Mouse (Mus musculus) kidney, postnatal 0 days (tissue): Measurements from ENCODE around the gene Mthfd1l. TPM values are rescaled to one million over a fixed set of nuclear protein-coding genes. Genes with fewer than 3 reads are reported as not detected.
A peak's percentile ranks its signal among the peaks of the same experiment; 100 is the strongest.

ENCODE experiments used
- ATAC-seq: fragments of 200-750 bp; cut with Nextera tagmentation; replicated peaks from 2 replicates; pipeline ENCODE4 v1.8.0; 2017; ENCODE audit warnings: low read depth, moderate number of reproducible peaks, moderate TSS enrichment, moderate library complexity; ENCODE audit not compliant: low FRiP score
- DNase-seq: peaks from one replicate; pipeline ENCODE4 v3.0.0-alpha.2; 2016; ENCODE audit warnings: low spot score
- H3K27ac ChIP-seq: fragments of 300-500 bp; sonication (generic); 2 replicates; pipeline ENCODE4 v1.5.1; 2014; ENCODE audit warnings: mild to moderate bottlenecking
- H3K27me3 ChIP-seq: fragments of 300-500 bp; sonication (generic); 2 replicates; pipeline ENCODE4 v1.6.1; 2014; ENCODE audit warnings: low read length, mixed read lengths; ENCODE audit not compliant: insufficient read depth
- H3K36me3 ChIP-seq: fragments of 300-500 bp; sonication (generic); 2 replicates; pipeline ENCODE4 v1.6.1; 2014; ENCODE audit warnings: low read length, mixed read lengths; ENCODE audit not compliant: insufficient read depth
- H3K4me1 ChIP-seq: fragments of 300-500 bp; sonication (generic); replicated peaks from 2 replicates; pipeline ENCODE4 v1.6.1; 2014; ENCODE audit warnings: antibody characterized with exemption, low read length, mixed read lengths; ENCODE audit not compliant: insufficient read depth
- H3K4me2 ChIP-seq: fragments of 300-500 bp; sonication (generic); 2 replicates; pipeline ENCODE4 v1.6.1; 2014; ENCODE audit warnings: mild to moderate bottlenecking, low read length, moderate library complexity, mixed read lengths
- H3K4me3 ChIP-seq: fragments of 300-500 bp; sonication (generic); replicated peaks from 2 replicates; pipeline ENCODE4 v1.5.1; 2014; ENCODE audit warnings: low read depth, low read length
- H3K9ac ChIP-seq: fragments of 300-500 bp; sonication (generic); 2 replicates; pipeline ENCODE4 v1.6.1; 2014; ENCODE audit warnings: low read depth, low read length
- H3K9me3 ChIP-seq: fragments of 300-500 bp; sonication (generic); replicated peaks from 2 replicates; pipeline ENCODE4 v1.6.1; 2016; ENCODE audit warnings: low read length, inconsistent platforms, mixed read lengths
- CTCF ChIP-seq: IDR thresholded peaks from 2 replicates; pipeline ENCODE4 v1.5.1; 2016; ENCODE audit warnings: antibody characterized with exemption, low read depth, mild to moderate bottlenecking, moderate library complexity
- WGBS: fragments of 180-500 bp; shearing (Covaris S2); extraction: QIAGEN DNeasy Blood & Tissue Kit; methylation state at CpG from one replicate; pipeline ENCODE4 v1.1.7; 2014; 5-methylcytosine and 5-hydroxymethylcytosine counted together
- polyA plus RNA-seq: library from polyadenylated mRNA; unstranded; fragments of >200 nt; fragmentation: Nextera tagmentation; extraction: Ambion mirVana; gene quantifications from 2 replicates; pipeline ENCODE4 v1.2.1, GENCODE M21; 2015

Mthfd1l gene
- polyA plus RNA-seq, 1 experiment from 2014 or later = 9.1 TPM

- Histone ChIP-seq H3K4me2 (no peak overlapping the region), H3K36me3 (no peaks in the 10 kb centered on the region), H3K27me3 (no peaks in the 10 kb centered on the region), H3K4me1 (peaks cover 25% of the 10 kb centered on the region), H3K27ac (peak overlapping the region; percentile 62), H3K9me3 (no peaks in the 10 kb centered on the region), H3K9ac (0 out of 2 replicates have a peak overlapping the region, but pooled peaks have one; percentile 20), H3K4me3 (no peak overlapping the region)
- ATAC-seq (no peak), DNase-seq (no peak)
- 67% methylated on average over 8 of the region's 8 CpGs for WGBS
- no peak for TF ChIP-seq CTCF
These were observed 153.6 kb downstream of the Mthfd1l start for GRCm38 (mm10) chr10:4126335-4127012.

- no peaks in the 10 kb centered on the region for H3K36me3 ChIP-seq
- TF ChIP-seq CTCF = no peak
- H3K4me2 ChIP-seq = peak overlapping the region; percentile 25; the same call in 1 of the 2 replicates
- DNase-seq (peak; percentile 91), ATAC-seq (peak; percentile 77)
- peak overlapping the region; percentile 85 for H3K27ac ChIP-seq
- H3K9ac ChIP-seq = no peak overlapping the region
- H3K4me1 ChIP-seq = peaks cover 30% of the 10 kb centered on the region
- no peaks in the 10 kb centered on the region for H3K9me3 ChIP-seq
- no peaks in the 10 kb centered on the region for H3K27me3 ChIP-seq
- no peak overlapping the region for H3K4me3 ChIP-seq
- WGBS = 29% methylated on average over 10 of the region's 10 CpGs
These were observed 155.5 kb downstream of the Mthfd1l start for GRCm38 (mm10) chr10:4128411-4128810.

DNA sequence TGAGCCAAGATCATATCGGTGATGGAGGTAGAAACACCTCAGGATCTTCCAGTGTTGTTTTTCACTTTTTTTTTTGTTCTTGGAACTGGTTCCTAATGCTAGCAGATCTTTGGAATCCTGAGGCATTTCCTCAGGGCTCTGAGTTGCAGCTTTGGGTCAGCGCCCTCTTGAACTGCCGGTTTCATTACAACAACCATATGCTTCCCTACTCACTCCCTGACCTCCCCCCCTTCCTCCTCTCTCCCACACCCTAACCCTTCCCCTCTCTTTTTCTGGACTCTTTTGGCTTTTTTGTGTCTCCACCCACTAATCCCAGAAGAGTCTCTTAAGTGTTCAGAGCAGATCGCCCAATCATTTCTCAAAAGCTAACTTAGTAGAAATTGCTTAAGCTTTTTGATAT, 156.0 kb downstream of the Mthfd1l start:
- Histone ChIP-seq H3K9me3 (no peaks in the 10 kb centered on the region), H3K9ac (no peak overlapping the region), H3K4me2 (peak overlapping the region; percentile 25; the same call in 1 of the 2 replicates), H3K27me3 (no peaks in the 10 kb centered on the region), H3K4me3 (no peak overlapping the region), H3K4me1 (peaks cover 30% of the 10 kb centered on the region), H3K36me3 (no peaks in the 10 kb centered on the region), H3K27ac (peak overlapping the region; percentile 85)
- no peak for TF ChIP-seq CTCF
- 24% methylated on average over 4 of the region's 4 CpGs for WGBS
- DNase-seq (peak; percentile 95), ATAC-seq (peak; percentile 45)

GRCm38 (mm10) chr10:4129461-4129860, 156.5 kb downstream of the Mthfd1l start:
- Histone ChIP-seq H3K4me3 (no peak overlapping the region), H3K27me3 (no peaks in the 10 kb centered on the region), H3K4me2 (no peak overlapping the region), H3K27ac (peak overlapping the region; percentile 85), H3K36me3 (no peaks in the 10 kb centered on the region), H3K4me1 (peaks cover 30% of the 10 kb centered on the region), H3K9ac (no peak overlapping the region), H3K9me3 (no peaks in the 10 kb centered on the region)
- no peak for ATAC-seq
- 61% methylated on average over 8 of the region's 8 CpGs for WGBS
- TF ChIP-seq CTCF = no peak
- peak; percentile 76 for DNase-seq

- no peaks in the 10 kb centered on the region for H3K27me3 ChIP-seq
- no peaks in the 10 kb centered on the region for H3K9me3 ChIP-seq
- 79% methylated on average over 11 of the region's 11 CpGs for WGBS
- no peak for TF ChIP-seq CTCF
- no peaks in the 10 kb centered on the region for H3K36me3 ChIP-seq
- H3K9ac ChIP-seq = no peak overlapping the region
- H3K4me2 ChIP-seq = no peak overlapping the region
- peak overlapping the region; percentile 65 for H3K27ac ChIP-seq
- no peak overlapping the region for H3K4me3 ChIP-seq
- ATAC-seq (no peak), DNase-seq (no peak)
- peaks cover 30% of the 10 kb centered on the region for H3K4me1 ChIP-seq
These were observed 157.2 kb downstream of the Mthfd1l start for GRCm38 (mm10) chr10:4130034-4130607.

GRCm38 (mm10) chr10:4132735-4133134, 159.8 kb downstream of the Mthfd1l start:
- Histone ChIP-seq H3K4me1 (peaks cover 23% of the 10 kb centered on the region), H3K4me2 (no peak overlapping the region), H3K27me3 (no peaks in the 10 kb centered on the region), H3K27ac (no peak overlapping the region), H3K4me3 (no peak overlapping the region), H3K9ac (no peak overlapping the region), H3K36me3 (no peaks in the 10 kb centered on the region), H3K9me3 (no peaks in the 10 kb centered on the region)
- 53% methylated on average over 7 of the region's 7 CpGs for WGBS
- ATAC-seq (no peak), DNase-seq (peak; percentile 36)
- no peak for TF ChIP-seq CTCF
